Mouse (Mus musculus): Measurements from ENCODE around the gene Eci2.
"Not testable (repeated sequence)": the region's sequence is repeated elsewhere in the genome, so short reads cannot be mapped to it uniquely, and the experiment has no call there.

DNA sequence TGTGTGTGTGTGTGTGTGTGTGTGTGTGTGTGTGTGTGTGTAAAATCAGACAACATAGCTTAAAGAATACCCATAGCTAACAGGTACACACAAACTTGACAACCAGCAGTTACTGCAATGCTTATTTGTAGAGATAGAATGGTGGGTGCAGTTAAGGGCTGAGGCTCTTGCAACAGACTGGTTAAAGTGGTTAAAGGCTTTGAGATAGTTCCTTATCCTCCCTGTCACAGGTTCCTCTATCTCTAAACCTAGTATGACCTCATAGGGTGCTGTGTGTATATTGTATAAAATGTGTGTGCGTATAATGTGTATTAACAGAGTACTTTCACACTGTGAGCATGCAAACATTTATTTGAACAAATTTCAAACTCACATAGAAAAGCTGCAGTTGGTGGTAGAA, 43.4 kb downstream of the Eci2 start:
- not testable (repeated sequence) for TF ChIP-seq FLI1 (IDR thresholded peaks at IDR 0.05; ENCODE audit: low read length); GATA1 (IDR thresholded peaks at IDR 0.05; ENCODE audit: borderline replicate concordance, low read length)

Data from megakaryocyte, embryonic 14.5 days (primary cell).